Mouse (Mus musculus): ENCODE results near the gene Chuk.

- no peak for TF ChIP-seq CTCF (IDR thresholded peaks at IDR 0.05; ENCODE audit: insufficient read depth, low read depth, low read length)
- no peak for TF ChIP-seq POLR2A (IDR thresholded peaks at IDR 0.05; ENCODE audit: insufficient read depth, low read depth, low read length)
Measured at GRCm38 (mm10) chr19:44117793-44118192, 10.5 kb upstream of the Chuk start.
